Mouse (Mus musculus) adrenal gland, postnatal 25 days (tissue): ENCODE measurements around the gene Irak4. TPM values are rescaled to one million over a fixed set of nuclear protein-coding genes. Genes with fewer than 3 reads are reported as not detected.

Source experiments
- DNase-seq: peaks from one replicate; pipeline ENCODE4 v3.0.0; 2021; ENCODE audit warnings: mixed read lengths
- total RNA-seq: library from RNA; stranded (reverse); gene quantifications from 2 replicates; pipeline ENCODE4 v1.2.3, GENCODE M21; 2021

The Irak4 gene
- total RNA-seq, 1 experiment from 2014 or later: 18.5 TPM

DNA sequence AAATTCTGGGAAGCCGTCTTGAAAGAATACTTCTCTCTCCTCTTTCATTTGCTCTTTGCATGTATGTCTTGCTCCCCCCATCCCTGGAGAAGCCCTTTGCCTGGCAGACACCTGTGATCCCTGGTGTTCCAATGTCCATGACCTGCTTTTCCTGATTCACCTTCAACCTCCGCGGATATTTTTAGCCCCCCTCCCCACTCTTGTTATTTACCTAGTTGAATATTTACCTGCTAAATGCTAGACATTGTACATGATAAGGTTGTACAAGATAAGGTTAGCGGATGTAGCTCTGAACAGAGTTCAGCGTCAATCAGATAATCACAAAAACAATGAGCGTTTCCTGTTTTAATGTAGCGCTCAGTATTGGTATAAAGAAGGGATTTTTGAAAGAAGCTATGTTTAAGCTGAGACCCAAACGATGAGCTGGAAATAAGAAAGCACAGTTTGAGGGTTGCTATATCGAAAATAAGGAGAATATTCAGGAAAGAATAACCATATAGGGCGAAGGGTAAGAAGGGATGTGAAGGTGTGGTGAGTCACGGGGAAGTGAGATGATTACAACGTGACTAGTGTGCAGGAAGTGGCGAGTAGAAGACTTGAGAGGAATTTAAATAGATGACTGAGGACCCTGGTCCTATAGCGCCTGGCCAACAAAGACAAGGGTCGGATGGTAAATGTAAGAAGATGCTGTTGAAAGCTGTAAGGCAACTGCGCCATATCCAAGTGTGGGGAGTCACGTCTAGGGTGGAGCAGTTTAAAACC is 15.6 kb downstream of the Irak4 start:
- no peak for DNase-seq

DNA sequence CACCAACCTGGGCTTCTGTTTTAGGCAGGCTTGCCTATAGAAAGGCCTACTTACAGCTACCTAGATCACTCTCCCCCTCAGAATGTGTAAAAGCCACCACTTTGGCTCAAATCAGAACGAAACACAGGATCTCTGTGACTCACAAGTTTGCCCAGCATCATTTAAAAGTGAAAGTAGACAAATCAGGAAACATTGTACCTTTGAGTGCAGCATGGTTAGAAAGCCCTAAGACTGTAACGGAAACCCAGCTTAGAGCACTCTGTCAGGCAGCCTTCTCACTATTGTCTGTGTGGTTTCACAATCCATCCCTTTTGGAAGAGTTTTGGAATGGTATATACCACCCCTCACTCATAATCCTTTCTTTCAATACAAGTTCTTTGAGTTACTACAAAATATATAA is 21.5 kb downstream of the Irak4 start:
- no peak for DNase-seq

DNA sequence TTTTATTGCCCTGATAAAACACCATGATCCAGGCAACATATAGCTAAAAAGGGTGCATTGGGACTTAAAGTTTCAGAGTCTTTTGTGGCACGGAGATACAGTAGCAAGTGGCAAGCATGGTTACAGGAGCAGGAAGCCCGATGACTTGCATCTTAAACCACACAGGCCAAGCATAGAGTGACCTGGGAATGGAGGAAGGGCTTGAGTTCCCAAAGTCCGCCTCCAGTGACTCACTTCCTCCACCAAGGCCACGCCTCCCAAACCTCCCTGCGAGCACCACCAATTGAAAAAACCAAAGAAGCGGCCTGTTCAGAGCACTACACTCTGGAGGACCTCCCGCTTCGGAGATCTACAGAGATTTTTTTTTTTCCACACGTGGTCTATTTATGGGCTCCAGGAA is 22.4 kb downstream of the Irak4 start:
- no peak for DNase-seq

DNA sequence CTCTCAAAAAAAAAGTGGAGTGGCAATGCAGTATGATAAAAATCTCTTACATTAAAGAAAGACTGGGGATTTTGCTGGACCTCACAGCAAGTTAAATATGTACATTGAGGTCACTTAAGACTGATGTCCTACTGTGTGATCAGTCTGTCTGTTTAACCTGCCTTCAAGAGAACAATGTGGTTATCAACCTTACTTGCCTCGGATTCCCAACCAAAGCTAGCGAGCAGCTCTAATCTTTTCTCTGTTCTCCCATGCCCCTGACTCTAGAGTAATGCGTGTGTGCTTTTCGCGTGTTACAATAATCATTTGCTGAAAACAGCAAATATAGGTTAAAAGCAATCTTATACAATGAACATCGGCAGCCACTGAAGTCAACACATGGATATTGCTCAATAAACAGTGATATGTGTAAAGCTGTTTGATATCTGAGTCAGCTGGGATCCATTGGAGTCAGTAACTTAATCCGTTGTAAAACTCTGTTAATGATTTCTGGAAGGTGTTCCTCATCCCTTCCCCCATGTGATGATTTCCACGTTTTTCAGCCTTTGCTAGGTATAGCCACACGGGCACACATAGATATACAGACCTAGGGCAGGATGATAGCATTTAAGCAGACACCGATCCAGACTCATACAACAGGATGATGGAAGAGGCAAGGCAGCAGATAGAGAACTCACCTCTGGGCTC is 25.2 kb downstream of the Irak4 start:
- DNase-seq: no peak

DNA sequence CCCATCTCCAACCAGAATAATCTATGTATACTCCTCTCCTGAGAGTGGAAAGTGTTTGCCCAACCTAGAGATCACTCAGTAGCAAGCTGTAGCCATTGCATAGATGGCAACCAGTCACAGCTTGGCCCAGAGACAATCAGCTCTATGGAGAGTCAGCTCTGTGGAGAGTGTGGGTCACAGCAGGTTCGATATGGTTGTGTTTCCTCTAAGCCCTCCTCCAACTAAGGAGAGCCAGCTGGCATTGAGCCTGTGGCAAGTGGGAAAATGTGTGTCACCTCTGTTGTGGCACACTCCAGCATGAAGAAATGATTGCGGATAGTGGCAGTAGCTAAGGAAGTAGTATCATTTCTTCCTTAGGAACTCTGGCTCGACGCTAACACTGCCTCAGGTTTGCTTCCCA is 28.1 kb downstream of the Irak4 start:
- no peak for DNase-seq

DNA sequence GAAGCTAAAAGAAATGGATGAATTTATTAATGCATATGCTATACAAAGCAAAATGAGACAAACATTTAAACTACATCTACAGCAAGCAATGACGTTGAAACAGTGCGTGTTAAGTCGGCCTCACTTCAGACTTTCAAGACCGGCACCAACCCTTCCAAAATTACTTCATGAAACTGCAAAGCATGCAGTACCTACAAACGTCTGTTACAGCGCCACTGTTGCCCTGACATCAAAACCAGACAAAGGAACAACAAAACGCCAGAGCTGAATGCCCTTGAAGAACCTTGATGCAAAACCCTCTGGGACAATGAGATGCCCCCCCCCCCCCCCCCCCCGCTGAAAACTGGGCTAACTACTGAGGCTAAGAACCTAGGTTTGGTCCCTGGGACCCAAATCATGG is 29.3 kb downstream of the Irak4 start:
- no peak for DNase-seq

DNA sequence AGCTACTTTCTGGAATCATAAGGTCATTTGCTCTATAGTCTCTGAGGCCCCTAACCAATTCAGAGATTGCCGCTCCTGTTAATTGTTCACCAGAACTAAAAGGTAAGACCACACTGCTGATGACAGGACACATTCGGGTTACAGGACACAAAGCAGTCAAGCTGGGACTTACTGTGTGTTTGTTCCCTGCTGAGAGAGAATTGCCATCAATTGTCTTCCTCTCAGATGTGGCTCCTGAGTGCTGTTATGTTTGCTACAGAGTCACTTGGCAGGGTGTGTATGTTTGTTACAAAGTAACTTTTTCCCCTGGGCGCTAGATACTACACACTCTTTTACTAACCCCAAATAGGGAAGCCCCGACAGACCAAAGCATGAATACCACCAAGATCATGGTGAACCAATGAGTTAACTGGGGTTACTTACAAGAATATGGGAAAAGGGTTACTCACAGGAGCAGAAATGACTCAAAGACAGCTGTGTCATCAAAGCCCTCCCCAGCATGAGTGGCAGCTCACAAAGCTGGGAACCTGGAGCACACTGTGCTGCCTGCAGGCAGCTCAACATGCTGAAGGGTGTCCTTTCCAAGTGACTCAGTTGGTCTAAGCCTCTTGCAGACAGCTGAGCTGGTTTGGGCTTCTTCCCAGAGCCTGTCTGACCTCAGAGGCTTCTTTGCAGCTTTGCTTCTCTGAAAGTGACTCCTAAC is 31.3 kb downstream of the Irak4 start:
- peak; percentile 16 for DNase-seq

DNA sequence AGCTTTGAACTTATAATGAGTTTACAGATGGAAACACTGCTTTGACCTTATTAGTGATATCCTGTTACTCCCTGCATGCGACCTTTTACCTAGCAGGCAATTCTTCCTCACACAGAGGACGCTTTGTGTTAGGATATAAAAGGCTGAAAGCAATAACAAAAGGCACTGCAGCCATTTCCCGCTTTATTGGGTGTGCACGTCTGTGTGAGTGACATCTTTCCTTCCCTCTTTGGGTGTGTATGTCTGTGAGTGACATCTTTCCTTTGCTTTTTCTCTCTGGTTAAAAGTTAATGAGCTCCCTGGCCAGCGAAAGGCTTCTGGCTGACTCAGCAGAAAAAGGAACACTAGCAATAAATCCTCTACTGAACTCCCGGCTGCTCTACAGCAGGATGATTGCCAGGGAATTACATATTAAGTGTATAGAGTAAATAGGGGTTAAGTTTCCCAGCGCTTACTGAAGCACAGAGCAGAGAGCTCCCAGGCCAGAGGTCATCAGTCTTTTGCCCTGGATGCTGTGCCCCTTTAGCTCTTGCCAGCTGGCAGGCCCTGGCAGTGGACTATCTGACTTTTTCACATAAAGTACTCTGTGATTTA is 38.7 kb downstream of the Irak4 start:
- no peak for DNase-seq

DNA sequence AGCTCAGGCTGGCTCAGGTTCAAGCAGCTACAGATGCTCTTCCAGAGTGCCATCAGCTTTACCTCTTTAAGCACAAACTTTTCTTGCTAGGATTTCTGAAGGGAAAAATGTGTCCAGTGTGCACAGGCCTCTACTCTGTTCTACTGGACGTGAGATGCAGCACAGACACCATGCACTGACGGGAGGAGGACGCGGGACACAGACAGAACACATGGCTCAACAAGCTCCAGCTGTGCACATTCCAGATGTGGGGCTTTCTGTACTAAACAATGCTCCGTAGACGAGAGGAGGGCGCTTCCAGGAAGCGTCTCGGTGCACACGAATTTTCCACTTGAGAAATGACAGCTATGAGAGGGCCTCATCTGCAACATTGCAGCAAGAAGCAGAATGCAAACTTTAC is 39.7 kb downstream of the Irak4 start:
- no peak for DNase-seq

DNA sequence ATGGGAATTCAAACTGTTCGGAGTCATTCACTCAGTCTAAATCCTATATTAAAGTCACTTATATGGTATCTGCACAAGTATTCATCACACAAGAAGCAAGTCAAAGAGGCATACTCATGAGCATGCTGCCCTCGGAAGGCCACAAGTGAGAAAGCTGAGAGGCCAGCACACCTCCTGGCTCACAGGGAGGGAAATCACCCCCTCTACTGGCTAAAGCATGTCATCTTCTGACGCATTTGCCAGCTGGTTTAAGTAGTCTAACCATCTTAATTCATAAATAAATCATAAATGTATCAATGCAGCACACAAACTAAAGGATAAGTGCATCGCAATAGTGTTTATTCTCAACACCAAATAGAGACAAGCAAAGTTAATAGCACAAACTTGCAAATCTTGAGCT is 41.3 kb downstream of the Irak4 start:
- no peak for DNase-seq

DNA sequence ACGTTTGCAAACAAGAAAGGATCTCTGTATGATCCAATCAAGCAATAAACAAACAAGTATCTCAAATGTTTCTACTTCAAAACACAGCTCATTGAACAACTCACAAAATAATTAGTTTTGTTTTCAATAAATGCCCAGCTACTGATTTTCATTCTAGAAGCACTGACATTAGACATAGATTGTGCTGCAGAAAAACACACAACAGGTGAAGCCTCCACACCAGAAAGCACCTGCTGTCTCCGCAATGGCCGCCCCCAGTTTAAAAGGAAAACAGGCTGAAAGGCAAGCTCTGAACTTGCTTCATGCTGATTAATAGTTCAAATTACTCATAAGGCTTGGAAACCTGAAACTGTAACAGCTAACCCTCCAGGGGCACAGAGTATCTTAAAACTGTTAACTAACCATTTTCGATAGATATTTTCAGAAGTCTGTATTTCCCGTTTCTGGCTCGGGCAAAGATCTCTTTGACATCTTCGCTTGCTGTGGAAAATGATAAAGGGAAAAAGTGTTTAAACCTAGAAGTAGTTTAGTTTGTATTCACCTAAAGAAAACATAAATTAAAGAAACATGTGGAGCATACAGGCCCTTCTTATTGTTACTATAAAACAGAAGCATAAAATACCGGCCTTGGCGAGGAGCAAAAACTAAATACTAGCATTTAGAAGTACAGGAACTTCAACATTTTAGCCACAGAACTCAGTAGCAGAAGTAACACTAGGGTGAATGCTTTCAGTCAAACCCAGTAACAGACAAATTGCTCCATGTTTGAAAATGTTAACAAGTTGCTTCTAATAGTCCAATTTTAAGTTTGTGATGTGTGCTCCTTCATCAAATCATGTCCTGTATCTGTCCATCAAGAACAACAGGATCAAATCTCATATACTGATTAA is 44.6 kb downstream of the Irak4 start:
- no peak for DNase-seq

DNA sequence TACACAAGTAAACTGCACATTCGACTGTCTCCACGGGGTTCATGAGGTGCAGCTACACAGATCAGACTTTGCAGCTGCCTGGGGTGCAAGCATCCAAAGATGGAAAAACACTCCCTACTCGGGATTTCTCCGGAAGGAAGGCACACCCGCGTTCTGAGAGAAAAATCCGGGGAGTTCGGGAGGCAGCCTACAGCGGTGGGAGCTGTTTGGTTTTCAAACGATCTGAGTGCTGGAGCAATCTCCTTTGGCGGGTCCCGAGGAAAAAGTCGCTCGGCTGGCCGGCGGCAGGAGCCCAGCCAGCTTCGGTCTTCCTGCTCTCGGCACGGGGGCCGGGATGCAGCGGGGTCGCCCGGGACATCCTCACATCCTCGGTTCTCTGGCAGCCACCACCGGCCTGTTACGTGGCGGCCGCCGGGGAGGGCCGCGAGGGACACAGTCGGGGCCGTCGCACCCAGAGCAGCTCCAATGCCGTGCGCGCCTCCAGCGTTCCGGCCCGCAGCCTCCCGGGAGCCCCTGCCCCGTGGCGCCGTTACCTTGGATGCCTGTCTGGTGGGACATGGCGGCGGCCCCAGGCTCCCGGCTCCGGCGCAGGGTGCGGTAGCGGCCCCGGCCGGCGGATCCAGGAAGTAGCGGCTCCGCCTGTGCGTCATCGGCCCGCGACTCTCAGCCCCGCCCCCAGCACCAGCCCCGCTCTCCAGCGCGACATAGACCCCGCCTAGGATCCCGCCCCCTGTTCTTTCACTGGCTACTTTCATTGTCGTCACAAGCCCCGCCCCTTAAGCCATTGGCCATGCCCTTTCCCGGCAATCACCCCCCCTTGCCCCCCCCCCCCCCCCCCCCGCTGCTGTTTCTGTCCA is 46.0 kb downstream of the Irak4 start, which contains the start of gene Twf1:
Gene Twf1, minus strand, starts transcription at position 671 of the 857 bp plus-strand sequence.
- peak; percentile 99 for DNase-seq

DNA sequence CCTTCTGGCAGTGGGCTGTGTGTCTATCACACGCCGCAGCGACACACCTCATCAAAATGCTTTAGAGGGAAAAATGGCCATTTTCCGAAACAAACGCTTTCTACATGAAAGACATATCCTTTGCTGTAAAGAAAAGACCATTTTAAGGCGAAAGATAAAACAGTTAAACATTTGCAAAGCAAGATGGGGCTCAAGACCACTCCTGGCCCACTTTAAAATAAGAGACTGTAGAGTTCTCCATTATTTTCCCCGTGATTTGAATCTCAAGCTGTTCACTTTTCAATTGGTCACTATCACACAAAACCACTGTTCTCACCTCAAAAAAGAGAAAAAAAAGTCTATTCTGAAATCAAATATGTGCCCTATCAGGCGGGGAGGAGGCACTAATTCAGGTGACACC is 46.6 kb downstream of the Irak4 start:
- no peak for DNase-seq

DNA sequence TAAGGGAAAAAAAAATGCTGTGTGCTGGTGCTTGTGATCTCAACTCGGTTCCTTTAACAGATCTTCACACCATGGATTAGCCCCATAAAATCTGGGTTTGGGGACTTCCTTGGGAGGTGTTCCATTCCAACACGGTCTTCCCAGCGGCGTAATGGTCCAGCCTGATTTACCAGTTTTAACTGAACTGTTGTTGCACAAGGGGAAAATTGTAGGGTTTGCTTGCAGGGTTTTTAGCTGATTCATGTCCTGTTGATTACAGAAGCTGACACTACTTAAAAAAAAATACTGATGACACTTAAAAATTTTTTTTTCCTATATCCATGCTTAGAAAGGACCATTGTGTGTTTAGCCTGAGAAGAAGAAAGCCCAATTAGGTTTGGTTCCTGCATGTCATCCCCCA is 47.9 kb downstream of the Irak4 start:
- DNase-seq: no peak

DNA sequence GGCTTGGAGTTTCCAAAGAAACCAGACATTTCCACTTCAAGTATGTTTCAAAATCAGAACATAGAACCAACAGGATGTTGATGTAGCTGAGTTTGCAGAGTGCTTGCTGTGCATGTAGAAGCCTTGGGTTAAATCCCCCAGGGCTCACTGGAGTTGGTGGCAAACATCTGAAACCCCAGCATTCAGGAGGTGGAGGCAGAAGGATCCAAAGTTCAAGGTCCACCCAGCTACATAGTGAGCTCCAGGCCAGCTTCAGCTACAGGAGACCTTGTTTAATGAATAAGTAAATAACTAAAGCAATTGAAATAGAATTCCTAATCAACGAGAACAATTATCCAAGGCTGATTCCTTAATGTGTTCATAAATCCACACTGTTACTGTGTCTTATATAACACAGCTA is 50.1 kb downstream of the Irak4 start:
- DNase-seq: no peak

DNA sequence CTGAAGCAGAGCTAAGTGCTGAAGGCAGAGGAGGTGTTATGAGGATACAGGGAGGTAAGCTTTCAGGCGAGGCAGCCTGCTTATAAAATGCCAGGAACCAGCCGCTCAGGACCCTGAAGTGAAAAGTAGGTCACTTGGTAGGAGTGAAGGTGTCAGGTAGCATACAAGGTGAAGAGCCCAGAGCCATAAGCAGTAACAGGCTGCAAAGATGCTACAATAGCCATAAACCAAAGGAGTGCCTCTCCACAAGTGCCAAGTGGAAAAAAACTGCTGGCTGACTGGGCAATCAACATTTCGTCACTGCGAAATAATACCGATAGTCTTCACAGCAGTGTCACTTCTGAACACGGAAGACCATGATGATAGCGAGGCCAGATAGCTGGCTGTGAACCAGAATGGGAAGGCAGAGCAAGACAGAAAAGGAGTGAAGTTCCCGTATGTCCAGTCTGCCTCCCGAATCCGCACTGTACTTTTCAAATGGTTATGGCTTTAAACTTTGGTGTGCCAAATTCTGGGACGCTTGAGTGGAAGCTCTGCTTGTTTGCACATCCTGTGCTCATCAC is 56.8 kb downstream of the Irak4 start:
- DNase-seq: no peak

DNA sequence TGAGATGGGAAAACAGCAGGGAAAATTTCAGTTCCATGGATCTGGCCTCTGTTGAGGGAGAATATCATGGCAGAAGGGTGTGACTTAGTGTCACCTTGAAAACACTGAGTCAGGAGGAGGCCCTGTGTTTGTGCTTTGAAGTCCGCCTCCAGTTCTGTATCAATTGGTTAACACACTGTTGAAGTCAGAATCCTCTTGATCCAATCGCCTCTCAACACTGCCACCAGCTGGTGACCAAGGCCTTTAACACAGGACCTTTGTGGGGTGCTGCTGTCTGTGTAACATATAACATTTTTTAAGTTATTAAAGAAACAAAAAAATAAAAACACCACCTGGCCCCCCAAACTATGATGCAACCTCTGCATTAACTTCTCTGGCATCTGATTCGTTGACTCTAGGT is 57.9 kb downstream of the Irak4 start:
- peak; percentile 64 for DNase-seq

DNA sequence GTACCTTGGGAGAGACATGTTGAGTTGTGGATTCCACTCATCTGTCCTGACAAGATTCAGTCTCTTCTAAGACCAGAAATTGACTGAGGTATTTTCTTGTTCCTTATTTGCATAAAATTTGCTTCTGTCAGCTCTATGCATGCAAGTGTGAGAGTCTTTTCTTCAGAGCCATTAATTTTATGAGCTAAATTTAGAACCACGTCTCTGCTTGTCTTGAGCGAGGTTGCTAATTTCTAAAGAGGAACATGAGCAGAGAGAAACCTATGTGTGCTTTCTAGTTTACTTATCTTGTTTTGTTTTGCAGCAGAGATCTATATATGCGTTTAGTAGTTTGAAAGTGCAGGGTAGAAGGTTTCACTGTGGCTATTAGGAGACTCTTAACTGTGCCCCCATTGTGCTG is 59.0 kb downstream of the Irak4 start:
- no peak for DNase-seq

DNA sequence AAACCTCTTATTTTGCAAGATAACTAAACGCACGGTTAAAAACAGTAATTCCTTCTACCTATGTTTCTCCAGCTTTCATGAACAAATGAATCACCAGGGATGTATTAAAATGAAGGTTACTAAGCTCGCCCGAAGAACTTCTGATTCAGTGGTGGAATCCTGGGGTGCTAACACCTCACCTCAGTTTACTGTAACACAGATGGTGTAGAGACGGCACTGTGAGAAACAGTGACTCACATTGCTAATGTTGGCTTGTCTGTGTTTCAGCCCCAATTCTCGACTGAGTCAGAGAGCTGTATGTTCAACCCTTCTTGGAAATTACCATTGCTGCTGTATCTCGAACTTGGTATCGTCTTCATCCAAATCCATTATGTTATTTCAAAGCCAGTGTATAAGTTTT is 64.3 kb downstream of the Irak4 start:
- no peak for DNase-seq

DNA sequence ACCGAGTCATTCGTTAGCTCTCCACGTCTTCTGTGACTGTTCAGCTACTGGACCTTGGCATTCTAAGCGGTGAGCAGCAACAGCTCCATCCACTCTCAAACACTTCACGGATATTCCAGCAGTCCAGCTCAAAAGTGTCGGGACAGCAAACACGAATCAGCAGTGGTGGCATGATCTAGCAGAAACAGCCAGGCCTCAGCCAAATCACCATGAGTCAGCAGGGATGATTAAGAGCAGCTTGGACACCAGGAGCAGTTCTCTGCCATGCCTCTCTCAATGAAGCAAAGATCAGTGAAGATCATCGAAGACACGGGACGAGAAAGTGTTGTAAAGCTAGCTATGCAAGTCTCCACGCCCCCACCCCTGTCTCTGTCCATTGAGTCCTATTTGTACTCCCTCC is 72.6 kb downstream of the Irak4 start:
- DNase-seq: peak; percentile 23

DNA sequence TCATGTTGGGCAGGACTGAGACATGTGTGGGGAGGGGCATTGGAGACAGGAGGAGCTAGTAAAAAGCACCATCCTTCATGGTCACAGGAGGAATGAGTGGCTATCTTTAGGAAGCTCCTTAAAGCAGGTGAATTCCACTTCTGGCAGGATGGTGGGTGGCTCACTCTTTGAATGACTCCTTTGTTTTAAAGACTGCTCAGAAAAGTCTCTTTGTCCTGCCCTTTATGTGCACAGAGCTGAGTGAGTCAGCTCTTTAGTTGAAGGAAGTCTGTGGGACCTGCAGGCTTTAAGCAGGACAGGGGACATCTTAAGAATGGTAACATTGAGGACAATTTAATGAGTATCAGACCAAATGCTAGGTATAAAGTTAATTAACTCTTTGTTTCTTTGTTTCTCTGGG is 77.5 kb downstream of the Irak4 start:
- DNase-seq: no peak
